Mouse (Mus musculus) heart, embryonic 13.5 days (tissue): ENCODE data around the gene Tfdp2. TPM values are rescaled to one million over a fixed set of nuclear protein-coding genes. Genes with fewer than 3 reads are reported as not detected.
A peak's percentile ranks its signal among the peaks of the same experiment; 100 is the strongest.

Source experiments
- ATAC-seq: fragments of 200-750 bp; cut with Nextera tagmentation; 2 replicates; pipeline ENCODE4 v1.8.0; 2017; ENCODE audit warnings: moderate TSS enrichment; ENCODE audit not compliant: insufficient number of reproducible peaks, low FRiP score, low TSS enrichment; ENCODE audit errors: extremely low read depth
- H3K27ac ChIP-seq: fragments of 300-500 bp; sonication (generic); replicated peaks from 2 replicates; pipeline ENCODE4 v1.5.1; 2015; ENCODE audit warnings: moderate library complexity, mild to moderate bottlenecking, inconsistent platforms
- H3K27me3 ChIP-seq: fragments of 300-500 bp; sonication (generic); replicated peaks from 2 replicates; pipeline ENCODE4 v1.6.1; 2015; ENCODE audit warnings: mild to moderate bottlenecking, inconsistent platforms
- H3K36me3 ChIP-seq: fragments of 300-500 bp; sonication (generic); 2 replicates; pipeline ENCODE4 v1.6.1; 2015; ENCODE audit warnings: mild to moderate bottlenecking, inconsistent platforms
- H3K4me1 ChIP-seq: fragments of 300-500 bp; sonication (generic); 2 replicates; pipeline ENCODE4 v1.6.1; 2015; ENCODE audit warnings: inconsistent platforms
- H3K4me2 ChIP-seq: fragments of 300-500 bp; sonication (generic); 2 replicates; pipeline ENCODE4 v1.6.1; 2015; ENCODE audit warnings: inconsistent platforms, mild to moderate bottlenecking, moderate library complexity
- H3K4me3 ChIP-seq: fragments of 300-500 bp; sonication (generic); 2 replicates; pipeline ENCODE4 v1.5.1; 2015; ENCODE audit warnings: moderate library complexity, mild to moderate bottlenecking, inconsistent platforms
- H3K9ac ChIP-seq: fragments of 300-500 bp; sonication (generic); 2 replicates; pipeline ENCODE4 v1.6.1; 2015; ENCODE audit warnings: inconsistent platforms, mild to moderate bottlenecking, moderate library complexity
- H3K9me3 ChIP-seq: fragments of 300-500 bp; sonication (generic); 2 replicates; pipeline ENCODE4 v1.6.1; 2016; ENCODE audit warnings: inconsistent platforms
- WGBS: fragments of 180-500 bp; shearing (Covaris S2); methylation state at CpG from one replicate; pipeline ENCODE4 v1.1.7; 2015; ENCODE audit warnings: mixed read lengths; 5-methylcytosine and 5-hydroxymethylcytosine counted together
- polyA plus RNA-seq: library from polyadenylated mRNA; unstranded; fragments of >200 nt; fragmentation: Nextera tagmentation; extraction: Ambion mirVana; gene quantifications from 2 replicates; pipeline ENCODE4 v1.2.1, GENCODE M21; 2015

Tfdp2 gene
- polyA plus RNA-seq, 1 experiment from 2014 or later, result 25.2 TPM

DNA sequence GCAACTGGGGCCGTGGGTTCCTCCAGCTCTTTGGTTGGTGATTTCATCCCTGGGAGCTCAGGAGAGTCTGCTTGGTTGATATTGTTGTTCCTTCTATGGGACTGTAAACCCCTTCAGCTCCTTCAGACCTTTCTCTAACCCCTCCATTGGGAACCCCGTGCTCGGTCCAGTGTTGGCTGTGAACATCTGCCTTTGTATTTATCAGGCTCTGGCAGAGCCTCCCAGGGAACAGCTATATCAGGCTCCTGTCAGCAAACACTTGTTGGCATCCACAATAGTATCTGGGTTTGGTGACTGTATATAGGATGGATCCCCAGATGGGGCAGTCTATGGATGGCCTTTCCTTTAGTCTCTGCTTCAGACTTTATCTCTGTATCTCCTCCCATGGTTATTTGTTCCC, 116.0 kb downstream of the Tfdp2 start:
- H3K4me2 ChIP-seq, result no peak overlapping the region
- no peak overlapping the region for H3K27ac ChIP-seq
- H3K36me3 ChIP-seq, result peaks cover 87% of the 10 kb centered on the region
- H3K4me1 ChIP-seq, result 0 out of 2 replicates have a peak, but pooled peaks cover 4% of the 10 kb centered on the region
- H3K9me3 ChIP-seq, result no peaks in the 10 kb centered on the region
- no peak for ATAC-seq
- no peak overlapping the region for H3K9ac ChIP-seq
- 74% methylated on average over 3 of the region's 3 CpGs for WGBS
- no peaks in the 10 kb centered on the region for H3K27me3 ChIP-seq
- no peak overlapping the region for H3K4me3 ChIP-seq

GRCm38 (mm10) chr9:96319333-96319732, 123.3 kb downstream of the Tfdp2 start:
- ATAC-seq, result no peak
- H3K4me3 ChIP-seq, result no peak overlapping the region
- H3K27ac ChIP-seq, result no peak overlapping the region
- H3K27me3 ChIP-seq, result no peaks in the 10 kb centered on the region
- WGBS, result 70% methylated on average over 5 of the region's 5 CpGs
- H3K36me3 ChIP-seq, result peaks cover 77% of the 10 kb centered on the region
- H3K4me1 ChIP-seq, result peaks cover 4% of the 10 kb centered on the region; the same call in 1 of the 2 replicates
- no peak overlapping the region for H3K9ac ChIP-seq
- H3K4me2 ChIP-seq, result no peak overlapping the region
- H3K9me3 ChIP-seq, result no peaks in the 10 kb centered on the region

- no peaks in the 10 kb centered on the region for H3K27me3 ChIP-seq
- H3K9me3 ChIP-seq, result no peaks in the 10 kb centered on the region
- no peak overlapping the region for H3K9ac ChIP-seq
- no peak overlapping the region for H3K27ac ChIP-seq
- no peak overlapping the region for H3K4me3 ChIP-seq
- 90% methylated on average over 6 of the region's 6 CpGs for WGBS
- peaks cover 65% of the 10 kb centered on the region for H3K36me3 ChIP-seq
- ATAC-seq, result no peak
- H3K4me2 ChIP-seq, result no peak overlapping the region
- H3K4me1 ChIP-seq, result no peaks in the 10 kb centered on the region; the same call in 1 of the 2 replicates
Measured at GRCm38 (mm10) chr9:96320551-96320980, 124.5 kb downstream of the Tfdp2 start.

- no peak for ATAC-seq
- Histone ChIP-seq H3K4me1 (peaks cover 13% of the 10 kb centered on the region), H3K27me3 (no peaks in the 10 kb centered on the region), H3K27ac (no peak overlapping the region), H3K9me3 (no peaks in the 10 kb centered on the region), H3K4me2 (no peak overlapping the region), H3K9ac (no peak overlapping the region), H3K36me3 (peaks cover 45% of the 10 kb centered on the region), H3K4me3 (no peak overlapping the region)
- 89% methylated on average over 15 of the region's 15 CpGs for WGBS
Measured at GRCm38 (mm10) chr9:96322411-96323152, 126.5 kb downstream of the Tfdp2 start.

DNA sequence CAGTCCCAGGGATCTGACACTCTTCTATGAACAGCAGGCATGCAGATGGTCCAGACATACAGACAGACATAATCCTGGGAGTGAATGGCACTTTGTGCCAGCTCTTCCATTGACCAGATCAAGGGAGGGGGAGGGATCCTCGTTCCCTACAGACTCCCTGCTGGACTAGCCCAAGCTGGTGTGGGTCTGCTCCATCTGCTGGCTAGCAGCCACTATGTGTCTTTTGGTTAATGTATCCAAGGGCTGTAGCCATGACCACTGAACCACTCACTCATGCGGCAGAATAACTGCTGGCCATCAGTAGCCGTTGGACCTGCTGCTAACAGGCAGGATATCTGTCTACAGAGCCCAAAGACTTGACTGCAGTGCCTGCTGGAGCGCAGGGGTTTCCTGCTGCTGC, 128.4 kb downstream of the Tfdp2 start:
- Histone ChIP-seq H3K9me3 (no peaks in the 10 kb centered on the region), H3K36me3 (peaks cover 37% of the 10 kb centered on the region), H3K4me1 (peaks cover 13% of the 10 kb centered on the region), H3K4me3 (no peak overlapping the region), H3K4me2 (no peak overlapping the region), H3K9ac (no peak overlapping the region), H3K27me3 (no peaks in the 10 kb centered on the region), H3K27ac (no peak overlapping the region)
- ATAC-seq, result no peak
- WGBS, result 56% methylated on average over 4 of the region's 4 CpGs

GRCm38 (mm10) chr9:96326496-96326923, 130.4 kb downstream of the Tfdp2 start:
- H3K4me2 ChIP-seq, result no peak overlapping the region
- H3K36me3 ChIP-seq, result peaks cover 30% of the 10 kb centered on the region
- H3K4me1 ChIP-seq, result peaks cover 13% of the 10 kb centered on the region
- no peaks in the 10 kb centered on the region for H3K9me3 ChIP-seq
- no peak for ATAC-seq
- H3K9ac ChIP-seq, result no peak overlapping the region
- peak overlapping the region; percentile 40 for H3K27ac ChIP-seq
- H3K4me3 ChIP-seq, result no peak overlapping the region
- H3K27me3 ChIP-seq, result no peaks in the 10 kb centered on the region
- 56% methylated on average over 6 of the region's 6 CpGs for WGBS

DNA sequence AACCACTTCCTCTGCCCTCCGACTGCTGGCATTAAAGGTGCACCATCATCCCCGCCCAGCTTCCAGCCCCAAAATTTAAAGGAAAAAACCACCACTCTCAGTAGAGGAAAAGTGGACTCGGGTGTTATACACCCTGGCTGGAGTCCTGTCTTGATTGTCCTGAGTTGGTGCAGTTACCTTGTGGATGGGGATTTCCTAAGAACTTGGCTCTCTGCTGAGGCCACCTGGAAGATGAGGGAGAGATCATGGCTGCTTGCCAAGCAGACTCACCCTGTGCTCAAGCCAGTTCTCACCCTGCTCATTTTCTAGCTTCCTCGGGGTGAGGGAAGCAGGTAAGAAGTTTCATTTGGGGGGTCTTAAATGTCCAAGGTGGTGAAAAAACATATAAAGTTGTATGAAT, 132.2 kb downstream of the Tfdp2 start:
- Histone ChIP-seq H3K4me1 (peaks cover 13% of the 10 kb centered on the region), H3K27ac (no peak overlapping the region), H3K27me3 (no peaks in the 10 kb centered on the region), H3K4me3 (no peak overlapping the region), H3K9ac (no peak overlapping the region), H3K9me3 (no peaks in the 10 kb centered on the region), H3K4me2 (no peak overlapping the region), H3K36me3 (peaks cover 35% of the 10 kb centered on the region)
- WGBS, result 83% methylated on average over 4 of the region's 4 CpGs
- ATAC-seq, result no peak

- WGBS, result 85% methylated on average over 5 of the region's 5 CpGs
- Histone ChIP-seq H3K27ac (no peak overlapping the region), H3K4me1 (peaks cover 9% of the 10 kb centered on the region), H3K27me3 (no peaks in the 10 kb centered on the region), H3K36me3 (peaks cover 59% of the 10 kb centered on the region), H3K9me3 (no peaks in the 10 kb centered on the region), H3K4me2 (no peak overlapping the region), H3K4me3 (no peak overlapping the region), H3K9ac (no peak overlapping the region)
- ATAC-seq, result no peak
Measured at GRCm38 (mm10) chr9:96331146-96331545, 135.1 kb downstream of the Tfdp2 start.

DNA sequence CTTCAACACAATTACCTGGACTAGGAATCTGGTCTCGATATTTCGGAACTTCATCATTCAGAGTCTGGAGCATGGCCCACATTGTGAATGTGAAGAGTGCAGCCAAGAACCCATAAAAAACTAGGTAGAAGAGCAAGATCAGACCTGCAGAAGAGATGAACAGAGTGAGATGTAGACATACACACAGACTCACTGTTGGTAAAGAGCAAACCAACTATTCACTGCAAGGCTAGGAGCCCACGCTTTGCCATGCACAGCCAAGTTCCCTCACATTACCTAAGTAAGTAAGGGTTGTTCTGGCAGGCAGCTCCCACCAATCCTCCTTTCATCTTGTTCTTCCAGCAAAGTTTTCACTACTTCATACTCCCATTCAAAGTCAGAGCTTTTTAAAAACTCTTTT, 149.7 kb downstream of the Tfdp2 start:
- Histone ChIP-seq H3K27ac (no peak overlapping the region), H3K9me3 (no peaks in the 10 kb centered on the region), H3K4me2 (no peak overlapping the region), H3K4me3 (no peak overlapping the region), H3K27me3 (no peaks in the 10 kb centered on the region), H3K4me1 (peaks cover 20% of the 10 kb centered on the region), H3K9ac (no peak overlapping the region), H3K36me3 (peaks cover 43% of the 10 kb centered on the region)
- WGBS, result 96% methylated on average over 3 of the region's 3 CpGs
- no peak for ATAC-seq

DNA sequence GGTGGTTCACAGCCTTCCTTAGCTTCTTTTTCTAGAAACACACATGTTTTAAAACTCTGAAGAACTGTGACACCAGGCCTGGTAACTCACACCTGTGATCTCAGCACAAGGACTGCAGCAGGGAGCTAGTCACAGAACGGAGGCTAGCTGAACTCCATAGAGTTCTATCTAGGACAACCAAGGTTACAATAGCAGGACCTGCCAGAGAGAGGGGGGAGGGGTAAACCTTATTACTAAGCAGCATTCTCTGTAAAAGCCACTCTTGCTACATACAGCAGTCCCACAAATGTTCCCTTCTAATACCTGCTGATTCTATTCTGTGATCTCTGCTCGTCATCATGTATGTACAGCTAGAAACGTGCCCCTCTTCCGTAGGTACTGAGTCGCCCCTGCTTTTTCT, 152.8 kb downstream of the Tfdp2 start:
- no peaks in the 10 kb centered on the region for H3K9me3 ChIP-seq
- peak overlapping the region; percentile 45 for H3K27ac ChIP-seq
- H3K4me2 ChIP-seq, result peak overlapping the region; percentile 7; the same call in 1 of the 2 replicates
- no peak overlapping the region for H3K4me3 ChIP-seq
- H3K4me1 ChIP-seq, result peaks cover 36% of the 10 kb centered on the region
- 49% methylated on average over 5 of the region's 5 CpGs for WGBS
- H3K27me3 ChIP-seq, result no peaks in the 10 kb centered on the region
- no peak for ATAC-seq
- peaks cover 25% of the 10 kb centered on the region for H3K36me3 ChIP-seq
- no peak overlapping the region for H3K9ac ChIP-seq

GRCm38 (mm10) chr9:96350010-96350409, 153.9 kb downstream of the Tfdp2 start:
- Histone ChIP-seq H3K27ac (peak overlapping the region; percentile 24), H3K4me3 (no peak overlapping the region)
- ATAC-seq, result no peak

GRCm38 (mm10) chr9:96350476-96350875, 154.4 kb downstream of the Tfdp2 start:
- H3K9me3 ChIP-seq, result no peaks in the 10 kb centered on the region
- 61% methylated on average over 3 of the region's 3 CpGs for WGBS
- H3K27me3 ChIP-seq, result no peaks in the 10 kb centered on the region
- H3K27ac ChIP-seq, result peak overlapping the region; percentile 24
- ATAC-seq, result no peak
- H3K4me2 ChIP-seq, result no peak overlapping the region
- H3K9ac ChIP-seq, result no peak overlapping the region
- H3K36me3 ChIP-seq, result peaks cover 16% of the 10 kb centered on the region
- no peak overlapping the region for H3K4me3 ChIP-seq
- H3K4me1 ChIP-seq, result peaks cover 41% of the 10 kb centered on the region

More at GRCm38 (mm10) chr9:96350010-96350409, 153.9 kb downstream of the Tfdp2 start:
- H3K27me3 ChIP-seq, result no peaks in the 10 kb centered on the region
- no peaks in the 10 kb centered on the region for H3K9me3 ChIP-seq
- no peak overlapping the region for H3K4me2 ChIP-seq
- H3K9ac ChIP-seq, result no peak overlapping the region
- WGBS, result 39% methylated on average over 4 of the region's 4 CpGs
- H3K4me1 ChIP-seq, result peaks cover 40% of the 10 kb centered on the region
- H3K36me3 ChIP-seq, result peaks cover 18% of the 10 kb centered on the region
